Mouse (Mus musculus): ENCODE measurements around the gene Snx33. TPM values are rescaled to one million over a fixed set of nuclear protein-coding genes. Genes with fewer than 3 reads are reported as not detected.

Gene Snx33
- 12.1 to 12.7 TPM (median 12.3 TPM) in 4 replicates for total RNA-seq (2023)

DNA sequence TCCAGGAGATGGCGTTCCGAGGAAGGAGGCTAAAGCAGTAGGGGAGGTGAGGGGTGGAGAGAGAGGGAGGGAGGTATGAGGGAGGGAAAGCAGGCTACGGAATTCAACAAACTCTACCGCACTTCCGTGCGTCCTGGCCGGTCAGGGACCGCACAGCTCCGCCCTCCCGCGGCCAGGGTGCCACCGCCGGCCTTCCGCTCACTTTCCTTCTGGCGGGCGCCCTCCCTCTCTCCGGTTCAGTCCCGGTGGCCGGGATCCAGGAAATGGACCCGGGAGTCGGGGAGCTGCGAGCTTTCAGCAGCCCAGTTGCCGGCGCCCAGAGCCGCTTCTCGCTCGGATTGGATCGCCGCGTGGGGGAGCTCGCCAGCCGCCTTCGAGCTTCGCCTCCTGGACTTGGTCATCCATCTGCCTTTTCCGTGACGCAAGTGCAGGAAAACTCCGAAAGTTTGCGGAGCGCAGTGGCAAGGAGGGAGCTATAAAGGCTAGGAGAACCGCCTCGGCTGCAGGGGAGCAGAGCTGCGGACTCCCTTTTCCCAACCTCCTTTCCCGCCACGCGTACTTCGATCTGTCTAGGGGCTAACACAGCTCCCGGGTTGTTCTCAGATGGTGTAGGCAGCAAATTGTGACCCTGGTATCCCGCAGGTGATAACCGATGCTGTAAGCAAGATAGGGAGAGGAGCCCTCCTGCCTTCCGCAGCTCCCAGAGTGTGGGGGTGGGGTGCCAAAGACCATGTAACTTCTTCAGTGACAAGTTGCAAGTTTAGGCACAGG lies at the start of gene Snx33:
Gene Snx33, minus strand, starts transcription at position 331 of the 771 bp plus-strand sequence.

DNA sequence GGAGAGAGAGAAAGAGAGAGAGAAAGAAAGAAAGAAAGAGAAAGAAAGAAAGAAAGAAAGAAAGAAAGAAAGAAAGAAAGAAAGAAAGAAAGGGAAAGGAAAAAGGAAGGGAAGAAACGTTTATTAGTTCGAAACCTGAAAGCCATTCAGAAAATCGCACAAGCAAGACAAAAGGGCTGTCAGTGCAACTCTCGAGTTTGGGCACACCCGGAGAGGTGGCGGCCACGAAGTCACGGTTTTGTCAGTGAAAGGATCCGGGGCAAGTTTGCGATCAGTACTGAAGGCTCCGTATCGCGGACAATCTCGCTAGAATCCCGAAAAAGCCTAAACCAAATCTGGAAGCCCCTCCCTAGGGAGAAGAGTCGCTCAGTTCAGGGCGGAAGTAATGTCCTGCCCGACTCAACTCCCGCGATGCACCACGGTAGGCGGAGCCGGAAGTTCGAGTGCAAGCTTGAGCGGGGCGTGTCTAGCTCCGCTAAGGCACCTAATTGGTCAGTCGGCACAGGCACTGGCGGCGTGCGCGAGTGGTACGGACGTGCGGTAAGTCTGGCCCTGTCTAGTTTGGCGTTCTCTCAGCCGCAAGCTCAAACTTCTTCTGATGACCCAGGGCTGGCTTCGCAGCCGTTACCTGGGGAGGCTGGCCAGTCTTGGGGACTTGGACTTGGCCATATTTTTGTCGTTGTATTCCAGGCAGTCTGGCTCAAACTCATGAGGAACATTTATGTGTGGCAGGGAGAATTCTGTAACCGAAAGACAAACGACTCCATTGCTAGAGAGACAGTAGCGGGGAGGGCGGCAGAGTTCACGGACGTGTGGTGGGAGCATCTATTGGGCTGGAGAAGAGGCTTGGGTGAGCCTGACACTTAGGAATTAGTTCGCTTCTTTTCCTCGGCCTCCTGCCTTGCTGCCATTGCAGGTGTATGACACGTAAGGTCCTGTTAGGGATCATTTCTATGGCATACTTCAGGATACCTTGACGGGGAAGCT lies 22.5 kb upstream of the Snx33 start, which contains the start of gene Snupn:
Gene Snupn, plus strand, starts transcription at position 465 of the 987 bp plus-strand sequence.

DNA sequence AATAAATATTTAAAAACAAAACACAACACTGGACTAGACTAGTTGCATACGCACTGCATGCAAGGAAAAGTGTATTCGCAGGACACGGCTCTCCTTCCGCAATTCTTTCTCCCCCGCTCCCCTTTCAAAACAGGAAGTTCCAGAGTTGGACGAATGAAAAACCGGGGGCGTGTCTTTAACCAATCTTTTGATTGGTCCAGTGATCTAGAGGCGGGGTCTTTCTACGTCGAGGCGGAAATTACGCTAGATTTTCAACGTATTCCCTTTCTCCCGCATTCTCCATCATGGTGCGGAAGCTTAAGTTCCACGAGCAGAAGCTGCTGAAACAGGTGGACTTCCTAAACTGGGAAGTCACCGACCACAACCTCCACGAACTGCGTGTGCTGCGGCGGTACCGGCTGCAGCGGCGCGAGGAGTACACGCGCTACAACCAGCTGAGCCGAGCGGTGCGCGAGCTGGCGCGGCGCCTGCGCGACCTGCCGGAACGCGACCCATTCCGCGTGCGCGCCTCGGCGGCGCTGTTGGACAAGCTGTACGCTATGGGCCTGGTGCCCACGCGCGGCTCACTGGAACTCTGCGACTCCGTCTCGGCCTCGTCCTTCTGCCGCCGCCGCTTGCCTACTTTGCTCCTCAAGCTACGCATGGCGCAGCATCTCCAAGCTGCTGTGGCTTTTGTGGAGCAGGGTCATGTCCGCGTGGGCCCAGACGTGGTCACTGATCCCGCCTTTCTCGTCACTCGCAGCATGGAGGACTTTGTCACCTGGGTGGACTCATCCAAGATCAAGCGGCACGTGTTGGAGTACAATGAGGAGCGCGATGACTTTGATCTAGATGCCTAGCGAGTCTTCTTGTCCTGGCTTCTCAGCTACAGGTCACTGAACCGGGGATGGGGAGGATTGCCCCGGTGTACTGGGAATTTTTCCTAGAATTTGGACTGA lies 9.3 kb upstream of the Snx33 start, which contains the start of gene Imp3:
Gene Imp3, plus strand, starts transcription at position 253 of the 938 bp plus-strand sequence.

Other genes starting within 250 kb of the Snx33 start
- gene Lingo1, start 131.9 kb downstream of the Snx33 start, total RNA-seq (2023) = not detected in 4 replicates
- not detected in 4 replicates for gene Odf3l1, start 63.7 kb downstream of the Snx33 start, total RNA-seq (2023)
- gene Cspg4, start 63.3 kb downstream of the Snx33 start, total RNA-seq (2023) = not detected in 4 replicates
- 58.8 to 64.1 TPM (median 61.5 TPM) in 4 replicates for gene Imp3, start 9.1 kb upstream of the Snx33 start, total RNA-seq (2023)
- gene Snupn, start 22.5 kb upstream of the Snx33 start, total RNA-seq (2023) = 8.7 to 11.6 TPM (median 10.1 TPM) in 4 replicates
- 14.7 to 18.5 TPM (median 15.8 TPM) in 4 replicates for gene Ptpn9, start 66.6 kb upstream of the Snx33 start, total RNA-seq (2023)
- 127 to 137 TPM (median 127 TPM) in 4 replicates for gene Sin3a, start 143.7 kb upstream of the Snx33 start, total RNA-seq (2023)
- 123 to 155 TPM (median 139 TPM) in 4 replicates for gene Man2c1, start 202.3 kb upstream of the Snx33 start, total RNA-seq (2023)
- 68.1 to 79.7 TPM (median 75.1 TPM) in 4 replicates for gene Neil1, start 219.9 kb upstream of the Snx33 start, total RNA-seq (2023)
- gene Commd4, start 230.0 kb upstream of the Snx33 start, total RNA-seq (2023) = 116 to 136 TPM (median 126 TPM) in 4 replicates